Comparison of ENCODE assay signal across 20 mouse cellular contexts in genomic region chr1:61309563-61309962, GRCm38 (mm10).
DNase-seq lines count a peak whose midpoint lies in the region; ATAC-seq lines count a peak whose summit lies in the region.
"Had no signal": no experiment of that assay in that cellular context is flagged by ENCODE, and none has a peak within 500 bp of the region (broad histone marks: within the 10 kb centered on the region; RNA-seq: fewer than 3 reads in every experiment).

No protein-coding gene starts in this region.

- H3K9ac ChIP-seq in heart, embryonic 11.5 days (ENCODE audit: low read depth, low read length), result no peak overlapping the region
- no peak overlapping the region for H3K9ac ChIP-seq in midbrain, embryonic 16.5 days (ENCODE audit: low read depth, low read length)
- no peak overlapping the region for H3K9ac ChIP-seq in midbrain, embryonic 15.5 days
- H3K9ac ChIP-seq: embryonic facial prominence, embryonic 15.5 days; forebrain, embryonic 12.5 days; heart, embryonic 15.5 days; lung, embryonic 14.5 days; neural tube, embryonic 13.5 days had no signal

- no peak overlapping the region for H3K27ac ChIP-seq in heart, embryonic 11.5 days (ENCODE audit: low read depth, low read length)
- no peak overlapping the region for H3K27ac ChIP-seq in midbrain, embryonic 16.5 days (ENCODE audit: low read length)
- H3K27ac ChIP-seq in midbrain, embryonic 15.5 days, result no peak overlapping the region
- H3K27ac ChIP-seq: embryonic facial prominence, embryonic 15.5 days; forebrain, embryonic 12.5 days; heart, embryonic 15.5 days; macrophage; neural tube, embryonic 13.5 days had no signal

- H3K27me3 ChIP-seq in heart, embryonic 11.5 days (ENCODE audit: control insufficient read depth, insufficient read depth, low read length), result no peaks in the 10 kb centered on the region
- no peaks in the 10 kb centered on the region for H3K27me3 ChIP-seq in midbrain, embryonic 16.5 days (ENCODE audit: control insufficient read depth, insufficient read depth, low read depth, low read length)
- no peaks in the 10 kb centered on the region for H3K27me3 ChIP-seq in midbrain, embryonic 15.5 days (replicated peaks)
- H3K27me3 ChIP-seq: CH12.LX; embryonic facial prominence, embryonic 15.5 days; heart, embryonic 15.5 days had no signal

- H3K4me3 ChIP-seq in heart, embryonic 11.5 days (ENCODE audit: low read depth, low read length), result no peak overlapping the region
- no peak overlapping the region for H3K4me3 ChIP-seq in midbrain, embryonic 16.5 days (ENCODE audit: low read depth, low read length)
- H3K4me3 ChIP-seq in midbrain, embryonic 15.5 days, result no peak overlapping the region
- H3K4me3 ChIP-seq: embryonic facial prominence, embryonic 15.5 days; forebrain, embryonic 12.5 days; heart, embryonic 15.5 days; neural tube, embryonic 13.5 days had no signal

- H3K4me1 ChIP-seq in heart, embryonic 11.5 days (ENCODE audit: control insufficient read depth, insufficient read depth, low read length), result peaks cover 4% of the 10 kb centered on the region; the same call in 1 of the 2 replicates
- 0 out of 2 replicates have a peak, but pooled peaks cover 2% of the 10 kb centered on the region for H3K4me1 ChIP-seq in midbrain, embryonic 16.5 days (ENCODE audit: control insufficient read depth, insufficient read depth, low read length)
- no peaks in the 10 kb centered on the region for H3K4me1 ChIP-seq in midbrain, embryonic 15.5 days
- H3K4me1 ChIP-seq: embryonic facial prominence, embryonic 15.5 days; forebrain, embryonic 12.5 days had no signal

- H3K4me2 ChIP-seq in heart, embryonic 11.5 days, result no peak overlapping the region
- no peak overlapping the region for H3K4me2 ChIP-seq in midbrain, embryonic 16.5 days (ENCODE audit: low read length)
- H3K4me2 ChIP-seq in midbrain, embryonic 15.5 days, result no peak overlapping the region
- H3K4me2 ChIP-seq: embryonic facial prominence, embryonic 15.5 days; forebrain, embryonic 12.5 days; heart, embryonic 15.5 days; liver, embryonic 11.5 days; lung, embryonic 14.5 days; neural tube, embryonic 13.5 days had no signal

- no peaks in the 10 kb centered on the region for H3K36me3 ChIP-seq in heart, embryonic 11.5 days (ENCODE audit: control insufficient read depth, insufficient read depth, low read length)
- H3K36me3 ChIP-seq in midbrain, embryonic 16.5 days (ENCODE audit: control insufficient read depth, insufficient read depth, low read length), result no peaks in the 10 kb centered on the region
- no peaks in the 10 kb centered on the region for H3K36me3 ChIP-seq in midbrain, embryonic 15.5 days (replicated peaks)
- H3K36me3 ChIP-seq: embryonic facial prominence, embryonic 15.5 days; forebrain, embryonic 12.5 days; heart, embryonic 15.5 days; neural tube, embryonic 13.5 days had no signal

- ATAC-seq in heart, embryonic 11.5 days (replicated peaks; ENCODE audit: insufficient number of reproducible peaks, low FRiP score, low TSS enrichment), result no peak
- ATAC-seq in midbrain, embryonic 16.5 days, result 0 out of 2 replicates have a peak, but pooled peaks have one; percentile 21
- ATAC-seq in midbrain, embryonic 15.5 days (replicated peaks), result no peak
- ATAC-seq: inflammation-experienced regulatory T-cells, adult 6 months had no signal

- peak; percentile 47 for DNase-seq in adrenal gland, adult 2 months
- no peak for DNase-seq in adrenal gland, postnatal 4 days (ENCODE audit: low spot score in 2 of 2)
- peak; percentile 52 to 79 for DNase-seq in heart, adult 9 months (ENCODE audit: low spot score in 2 of 2)
- peak; percentile 34 to 54 for DNase-seq in kidney, postnatal 36 days
- DNase-seq in left cerebral cortex, adult 8-10 months (ENCODE audit: low spot score in 2 of 2), result no peak
- DNase-seq: cerebellum, adult 9-10 months; lung, embryonic 14.5 days; right cerebral cortex, postnatal 4 days; thymus, adult 18-20 months had no signal

- no peaks in the 10 kb centered on the region for H3K9me3 ChIP-seq in heart, embryonic 11.5 days (replicated peaks; ENCODE audit: control insufficient read depth, low read length)
- no peaks in the 10 kb centered on the region for H3K9me3 ChIP-seq in midbrain, embryonic 16.5 days (replicated peaks; ENCODE audit: control insufficient read depth, low read length, poor library complexity, severe bottlenecking)
- no peaks in the 10 kb centered on the region for H3K9me3 ChIP-seq in midbrain, embryonic 15.5 days
- H3K9me3 ChIP-seq: embryonic facial prominence, embryonic 15.5 days; forebrain, embryonic 12.5 days; heart, embryonic 15.5 days; neural tube, embryonic 13.5 days had no signal

- 78% methylated on average over 1 of the region's 1 CpGs for WGBS in heart, embryonic 11.5 days (ENCODE audit: insufficient replicate concordance)
- WGBS in midbrain, embryonic 16.5 days, result 86% methylated on average over 1 of the region's 1 CpGs
- 81% methylated on average over 1 of the region's 1 CpGs for WGBS in midbrain, embryonic 15.5 days

Comparison
In these comparisons a context has a peak if more than half of its experiments do, and no peak if none do; other contexts are left out.
1. DNase-seq: peak in adrenal gland, adult 2 months (single experiment), heart, adult 9 months (2 of 2) and kidney, postnatal 36 days (2 of 2); none in adrenal gland, postnatal 4 days (0 of 2) and left cerebral cortex, adult 8-10 months (0 of 2).